Mouse (Mus musculus) embryo, embryonic 10.5 days (tissue): ENCODE measurements around the gene 1700006A11Rik.
"Not testable (repeated sequence)": the region's sequence is repeated elsewhere in the genome, so short reads cannot be mapped to it uniquely, and the experiment has no call there.

Experiments used
- DNase-seq: peaks from one replicate; pipeline ENCODE4 v3.0.0-alpha.2; 2015; ENCODE audit warnings: low spot score

1700006A11Rik gene

DNA sequence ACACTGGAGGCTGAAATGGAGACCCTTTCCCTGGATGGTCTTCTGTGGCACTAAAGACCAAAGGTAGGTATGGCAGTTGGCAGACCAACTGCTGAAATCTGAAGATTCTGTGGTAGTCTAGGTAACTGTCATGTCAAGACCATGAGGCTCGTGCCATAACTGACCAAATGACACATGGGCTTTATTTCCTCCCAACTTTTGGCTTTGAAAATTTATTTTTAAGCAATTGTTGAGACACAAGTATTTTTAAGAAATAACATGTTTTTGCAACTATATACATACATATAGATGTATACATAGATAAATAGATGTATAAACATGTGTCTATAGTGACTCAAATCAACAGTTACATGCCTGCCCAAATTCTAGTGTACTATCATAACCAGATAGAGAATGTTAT lies at the start of gene 1700006A11Rik:
TSS of gene 1700006A11Rik (minus strand) at position 101 of the 400 bp plus-strand sequence.
- no peak for DNase-seq

DNA sequence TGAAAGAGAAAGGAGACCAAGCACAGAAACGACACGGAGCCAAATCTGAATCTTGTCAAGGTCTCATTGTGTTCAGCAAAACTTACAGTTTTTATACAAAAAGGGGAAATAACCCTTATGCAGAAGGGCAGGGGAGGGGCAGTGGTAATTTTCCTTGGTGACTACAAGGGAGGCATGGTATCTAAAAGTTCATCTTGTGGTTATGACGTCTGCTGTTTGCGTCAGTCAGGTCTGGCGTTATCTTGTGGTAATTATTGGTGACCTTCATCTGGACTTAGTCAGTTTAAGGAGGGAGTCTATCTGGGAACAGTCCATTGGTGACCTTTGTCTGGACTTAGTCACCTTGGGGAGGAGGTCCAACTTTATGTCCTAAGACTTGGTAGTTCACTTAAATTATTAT lies 48.5 kb upstream of the 1700006A11Rik start:
- DNase-seq, result not testable (repeated sequence)

GRCm38 (mm10) chr3:124466102-124466730 lies 40.4 kb upstream of the 1700006A11Rik start:
- peak; percentile 3 for DNase-seq

DNA sequence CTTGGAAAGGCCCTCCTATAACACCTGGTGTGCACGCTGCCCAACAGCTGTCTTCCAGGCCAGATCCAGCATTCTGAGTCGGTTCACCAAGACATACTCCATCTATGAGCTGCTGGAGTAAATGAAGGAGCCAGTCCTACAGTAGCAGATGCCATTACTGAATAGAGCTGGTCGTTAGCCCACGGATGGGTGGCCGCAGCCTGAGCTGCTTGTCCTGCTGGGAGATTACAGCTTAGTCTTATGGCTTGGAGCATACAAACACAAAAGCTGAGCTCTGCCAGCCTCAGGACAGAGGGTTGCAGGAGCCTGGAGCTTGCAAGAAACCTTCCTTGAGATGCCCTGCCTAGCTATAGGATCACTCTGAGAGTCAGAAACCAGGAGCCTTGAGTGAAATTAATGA lies 33.6 kb downstream of the 1700006A11Rik start:
- DNase-seq, result no peak

GRCm38 (mm10) chr3:124390101-124390500 lies 35.7 kb downstream of the 1700006A11Rik start:
- DNase-seq, result no peak

- no peak for DNase-seq
Observed at GRCm38 (mm10) chr3:124389650-124390049, 36.2 kb downstream of the 1700006A11Rik start.

DNA sequence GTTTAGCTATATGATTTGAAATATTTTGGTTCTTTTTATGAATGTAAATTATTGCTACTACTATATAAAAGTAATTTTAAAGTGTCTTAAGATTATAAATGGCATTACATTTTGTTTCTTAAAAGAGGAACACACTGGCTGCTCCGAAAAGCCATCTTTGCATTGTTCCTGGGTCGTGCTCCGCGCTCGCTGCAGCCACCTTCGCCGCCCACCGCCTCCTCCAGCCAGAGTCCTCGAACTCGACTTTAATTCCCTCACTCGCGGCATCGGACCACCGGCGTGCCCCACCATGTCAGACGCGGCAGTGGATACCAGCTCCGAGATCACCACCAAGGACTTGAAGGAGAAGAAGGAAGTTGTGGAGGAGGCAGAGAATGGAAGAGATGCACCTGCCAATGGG lies 40.5 kb downstream of the 1700006A11Rik start:
- DNase-seq, result not testable (repeated sequence)

DNA sequence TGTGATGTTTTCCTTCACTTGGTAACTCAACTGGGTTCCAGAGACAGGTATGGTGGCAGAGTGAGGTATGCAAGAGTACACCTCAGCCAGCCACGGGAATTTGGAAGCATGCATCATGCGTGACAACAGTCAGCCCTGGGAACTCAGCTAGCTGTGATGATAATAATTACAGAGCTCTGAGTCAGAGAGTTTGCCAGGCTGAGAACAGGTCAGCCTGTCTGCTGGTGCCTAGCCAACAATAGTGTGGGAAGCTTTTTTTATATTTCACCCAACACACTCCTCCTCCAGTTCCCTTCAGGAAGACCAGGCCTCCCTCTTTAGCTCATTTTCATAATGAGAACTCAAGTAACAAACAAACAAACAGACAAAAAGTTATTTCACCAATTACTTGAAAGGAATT lies 53.8 kb downstream of the 1700006A11Rik start:
- DNase-seq, result no peak

DNA sequence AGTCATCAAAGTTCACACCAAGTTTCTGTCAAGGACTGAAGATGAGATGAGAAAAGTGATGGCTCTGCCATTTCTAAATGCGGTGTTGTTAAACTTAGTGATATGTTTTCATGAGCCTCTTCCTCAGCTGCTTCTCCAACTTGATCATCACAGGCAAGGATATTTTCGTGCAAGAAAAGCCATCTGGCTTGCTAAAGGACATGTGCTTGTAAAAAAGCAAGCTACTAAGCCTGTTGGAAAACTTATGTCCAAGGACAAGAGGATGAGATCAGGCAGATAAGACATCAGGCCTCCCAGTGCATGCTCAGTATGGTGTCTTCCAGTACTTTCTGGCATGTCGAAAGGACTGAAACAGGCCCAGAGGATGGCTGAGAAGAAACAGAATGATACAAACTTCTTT lies 68.3 kb downstream of the 1700006A11Rik start:
- DNase-seq, result no peak
